Mouse (Mus musculus) lung, postnatal 0 days (tissue): ENCODE data around the gene Unc119.

ENCODE experiments used
- CTCF ChIP-seq: IDR thresholded peaks from 2 replicates; pipeline ENCODE4 v1.5.1; 2016; ENCODE audit warnings: antibody characterized with exemption, mild to moderate bottlenecking
- EP300 ChIP-seq: IDR thresholded peaks from 2 replicates; pipeline ENCODE4 v1.6.1; 2016; ENCODE audit warnings: antibody characterized with exemption, mild to moderate bottlenecking, control low read depth

GRCm38 (mm10) chr11:78327215-78327614 lies 16.1 kb upstream of the Unc119 start:
- no peak for TF ChIP-seq CTCF
- no peak for TF ChIP-seq EP300
